Mouse (Mus musculus): ENCODE measurements around the gene Dtx3. TPM values are rescaled to one million over a fixed set of nuclear protein-coding genes. Genes with fewer than 3 reads are reported as not detected.
"Not testable (repeated sequence)": the region's sequence is repeated elsewhere in the genome, so short reads cannot be mapped to it uniquely, and the experiment has no call there.

Dtx3 gene
- total RNA-seq, 2 experiments from 2014 or later, result 20.0 to 27.3 TPM

DNA sequence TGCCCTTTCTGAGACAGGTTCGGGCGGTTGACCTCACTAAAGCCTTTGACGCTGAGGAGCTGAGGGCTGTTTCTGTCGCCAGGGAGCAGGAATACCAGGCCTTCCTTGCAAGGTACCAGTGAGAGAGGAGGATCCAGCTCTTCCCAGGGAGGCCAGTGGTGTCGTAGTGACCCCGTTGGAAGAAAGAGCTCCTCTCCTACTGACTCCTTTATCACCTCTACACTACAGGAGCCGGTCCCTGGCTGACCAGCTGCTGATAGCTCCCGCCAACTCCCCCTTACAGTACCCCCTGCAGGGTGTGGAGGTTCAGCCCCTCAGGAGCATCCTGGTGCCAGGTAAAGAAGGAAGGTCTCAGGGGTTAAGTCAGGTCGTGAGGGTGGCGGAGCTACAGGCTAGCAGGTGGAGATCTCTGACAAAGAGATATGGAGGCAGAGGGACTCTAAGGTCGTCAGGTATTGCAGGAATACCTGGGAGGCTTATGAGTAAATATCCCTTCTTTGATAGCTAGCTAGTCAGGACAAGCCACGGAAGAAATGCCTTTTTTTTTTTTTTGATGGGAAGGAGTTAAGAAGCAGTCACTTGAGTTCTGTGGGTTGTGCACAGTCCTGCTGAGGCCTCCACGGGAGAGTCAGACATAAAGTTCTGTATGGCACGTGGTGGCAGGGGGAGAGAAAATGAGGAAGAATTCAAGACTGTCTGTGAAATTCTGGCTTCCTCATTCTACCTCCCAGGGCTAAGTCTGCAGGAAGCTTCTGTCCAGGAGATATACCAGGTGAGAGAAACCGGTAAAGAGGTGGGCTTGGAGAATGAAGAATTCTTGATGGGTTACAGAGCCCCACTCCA, 28.5 kb downstream of the Dtx3 start:
- DNase-seq (ENCODE audit: low spot score), result no peak

DNA sequence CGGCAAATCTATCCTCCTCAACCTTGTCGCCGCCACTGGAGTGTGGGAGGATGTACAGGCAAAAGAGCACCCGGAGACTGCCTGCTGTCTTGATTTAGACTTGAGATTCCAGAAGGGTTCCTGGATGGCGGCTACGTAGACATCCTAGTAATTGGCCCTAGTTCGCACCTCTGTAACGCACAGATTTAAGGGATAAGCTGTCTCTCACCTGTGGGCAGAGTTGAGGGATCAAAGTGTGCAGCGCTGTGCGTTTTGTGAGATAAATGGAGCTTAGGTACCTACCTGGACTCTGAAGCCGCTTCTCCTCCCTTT, 29.2 kb downstream of the Dtx3 start:
- no peak for DNase-seq (ENCODE audit: low spot score)

DNA sequence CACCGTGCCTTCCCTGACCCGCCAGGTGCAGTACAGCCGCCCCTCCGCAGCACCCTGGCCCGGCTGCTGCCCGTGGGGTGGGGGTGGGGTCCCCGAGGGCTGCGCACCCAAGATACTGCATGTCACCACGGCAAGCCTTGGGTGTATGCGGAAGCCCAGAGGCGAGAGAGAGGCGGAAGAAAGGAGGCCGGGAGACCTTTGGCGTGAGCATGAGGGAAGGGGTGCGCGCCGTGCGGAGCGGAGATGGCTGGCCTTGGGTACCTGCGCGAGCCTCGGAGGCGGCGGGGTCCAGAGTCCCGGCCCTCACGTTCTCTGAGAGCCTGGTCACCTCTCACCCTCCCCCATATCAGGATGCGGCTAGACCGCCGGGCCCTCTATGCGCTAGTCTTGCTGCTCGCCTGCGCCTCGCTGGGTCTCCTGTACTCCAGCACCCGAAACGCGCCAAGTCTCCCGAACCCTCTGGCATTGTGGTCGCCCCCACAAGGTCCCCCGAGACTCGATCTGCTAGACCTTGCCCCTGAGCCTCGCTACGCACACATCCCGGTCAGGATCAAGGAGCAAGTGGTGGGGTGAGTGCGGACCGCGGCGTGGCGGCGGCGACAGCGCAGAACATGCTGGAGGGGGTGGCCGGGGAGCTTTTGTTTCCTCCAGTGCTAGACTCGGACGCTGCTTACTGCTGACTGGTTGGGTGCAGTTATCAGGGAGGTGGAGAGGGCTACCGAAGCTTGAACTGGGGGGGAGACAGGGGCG, 29.7 kb downstream of the Dtx3 start:
- DNase-seq (ENCODE audit: low spot score), result no peak

DNA sequence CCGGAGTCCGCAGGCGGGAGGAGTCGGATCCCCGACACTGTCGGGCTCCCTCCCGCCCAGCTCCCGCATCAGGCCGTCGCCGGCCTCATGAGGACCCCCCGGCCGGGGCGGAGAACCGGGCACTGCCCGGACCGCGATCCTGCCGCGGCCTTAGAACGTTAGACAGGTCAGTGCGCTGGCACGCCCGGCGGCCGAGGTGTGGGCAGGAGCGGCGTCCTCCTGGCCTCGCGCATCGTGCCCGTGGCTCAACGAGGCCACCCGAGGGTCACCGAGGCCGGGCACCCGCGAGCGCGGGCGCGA, 30.2 kb downstream of the Dtx3 start:
- no peak for DNase-seq (ENCODE audit: low spot score)

DNA sequence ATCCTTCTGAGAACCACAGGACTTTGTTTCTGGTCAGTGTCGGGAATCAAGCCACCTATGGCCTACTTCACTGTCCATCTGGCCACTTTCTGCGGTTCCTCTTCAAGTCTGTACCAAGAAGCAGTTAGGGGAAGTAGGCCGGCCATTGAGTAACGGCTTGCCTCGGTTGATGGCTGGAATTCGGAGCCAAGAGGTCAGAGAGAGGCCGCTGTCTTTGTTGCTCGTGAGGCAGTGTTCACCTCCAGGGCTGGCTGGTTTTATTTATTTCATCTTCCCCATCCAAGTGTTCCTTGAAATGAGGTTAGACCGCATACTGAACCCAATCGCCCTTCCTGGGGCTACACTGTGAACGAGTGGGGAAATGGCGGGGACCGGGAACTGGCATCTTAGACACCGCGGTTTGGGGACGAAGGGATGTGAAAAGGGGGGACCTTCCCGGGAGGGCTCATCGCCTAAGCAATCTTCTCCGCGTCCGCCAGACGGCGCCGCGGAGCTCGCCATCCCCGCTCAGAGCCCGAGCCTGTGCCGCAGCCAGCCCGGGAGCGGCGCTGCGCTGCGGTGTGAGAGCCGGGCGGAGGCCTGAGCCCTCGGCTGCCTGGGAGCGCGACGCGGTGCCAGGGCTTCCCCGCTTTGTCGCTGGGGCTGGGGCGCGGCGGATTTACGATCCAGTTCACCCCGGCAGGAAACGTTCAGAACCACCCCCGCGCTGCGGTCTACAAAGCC, 30.7 kb downstream of the Dtx3 start, which contains the start of gene B4galnt1:
Gene B4galnt1, plus strand, starts transcription at position 595 of the 723 bp plus-strand sequence.
- peak; percentile 59 for DNase-seq (ENCODE audit: low spot score)

DNA sequence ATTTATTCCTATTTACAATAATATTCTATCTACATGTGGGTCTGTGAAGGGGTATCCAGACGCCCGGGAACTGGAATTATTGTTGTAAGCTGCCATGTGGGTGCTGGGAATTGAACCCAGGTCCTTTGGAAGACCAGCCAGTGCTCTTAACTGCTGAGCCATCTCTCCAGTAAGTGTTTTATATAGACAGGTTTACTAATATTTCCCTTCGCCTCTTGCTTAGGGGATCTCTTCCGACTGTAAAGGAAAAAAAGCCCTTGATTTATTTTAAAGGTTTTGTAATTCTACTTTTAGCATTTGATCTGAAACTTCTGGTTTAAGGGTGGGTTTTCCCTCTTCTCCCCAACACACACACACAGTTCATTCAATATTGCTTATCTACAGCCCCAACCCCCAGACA, 31.3 kb downstream of the Dtx3 start:
- DNase-seq (ENCODE audit: low spot score), result no peak

DNA sequence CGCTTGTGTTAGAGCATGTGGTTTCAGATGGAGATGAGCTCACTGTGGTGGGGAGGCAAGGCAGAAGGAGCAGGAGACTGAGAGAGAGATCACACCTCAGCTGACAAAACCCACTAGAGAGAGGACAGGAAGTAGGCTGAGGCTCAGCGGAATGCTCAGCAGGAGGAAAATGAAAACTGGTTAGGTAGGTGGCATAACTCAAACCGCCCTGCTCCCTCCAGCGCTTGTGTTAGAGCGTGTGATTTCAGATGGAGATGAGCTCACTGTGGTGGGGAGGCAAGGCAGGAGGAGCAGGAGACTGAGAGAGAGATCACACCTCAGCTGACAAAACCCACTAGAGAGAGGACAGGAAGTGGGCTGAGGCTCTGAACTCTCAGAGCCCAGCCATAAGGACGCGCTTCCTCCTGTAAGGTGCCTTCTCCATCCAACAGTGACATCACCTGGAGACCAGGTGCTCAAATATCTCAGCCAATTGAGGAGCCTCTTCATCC, 32.7 kb downstream of the Dtx3 start:
- DNase-seq (ENCODE audit: low spot score), result not testable (repeated sequence)

DNA sequence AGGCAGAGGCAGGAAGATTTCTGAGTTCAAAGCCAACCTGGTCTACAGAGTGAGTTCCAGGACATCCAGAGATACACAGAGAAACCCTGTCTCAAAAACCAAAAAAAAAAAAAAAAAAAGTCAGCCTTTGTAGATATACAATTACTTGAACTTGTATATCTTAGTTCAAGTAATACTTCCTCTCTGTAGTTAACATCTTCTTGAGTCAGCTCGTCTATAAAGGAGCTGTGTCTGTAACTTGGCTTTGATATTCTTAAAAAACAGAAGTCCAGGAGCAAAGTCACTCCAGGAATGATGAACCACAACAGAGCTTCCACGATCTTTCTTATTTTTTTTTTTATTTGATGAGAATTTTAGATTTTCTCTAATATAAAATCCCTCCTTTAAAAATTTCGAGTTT, 34.8 kb downstream of the Dtx3 start:
- DNase-seq (ENCODE audit: low spot score), result no peak

DNA sequence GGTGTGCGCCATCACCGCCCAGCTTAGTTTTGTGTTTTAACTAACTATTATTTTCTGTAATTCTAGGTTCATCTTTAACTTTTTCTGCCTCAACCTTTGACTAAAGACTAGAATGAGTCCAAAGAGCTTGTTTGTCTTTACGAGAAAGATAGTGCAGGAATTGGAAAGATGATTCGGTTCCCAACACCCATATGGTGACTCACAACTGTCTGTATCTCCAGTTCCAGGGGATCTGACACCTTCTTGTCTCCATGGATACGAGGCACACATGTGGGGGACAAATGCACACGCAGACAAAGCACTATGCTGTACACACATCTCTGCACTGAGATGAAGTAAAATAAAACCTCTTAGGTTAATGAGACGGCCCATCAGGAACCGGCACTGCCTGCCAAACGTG, 35.4 kb downstream of the Dtx3 start:
- no peak for DNase-seq (ENCODE audit: low spot score)

DNA sequence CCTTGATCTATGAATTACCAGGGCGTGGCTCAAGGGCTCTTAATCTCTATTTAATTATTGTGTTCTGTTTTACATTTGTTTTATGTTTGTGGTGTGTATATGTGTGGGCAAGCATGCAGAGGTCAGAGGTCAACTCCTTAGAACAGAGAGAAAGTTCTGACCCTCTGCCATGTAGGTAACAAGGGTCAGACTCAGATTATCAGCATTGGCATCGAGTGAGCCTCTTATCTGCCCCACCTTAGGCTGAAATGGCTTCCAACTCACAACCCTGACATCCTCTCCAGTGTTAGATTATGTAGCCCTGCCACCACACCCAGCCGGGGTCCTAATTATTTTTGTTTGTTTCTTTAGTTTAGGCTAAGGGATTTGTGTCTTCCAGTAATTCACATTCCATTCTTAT, 37.1 kb downstream of the Dtx3 start:
- DNase-seq (ENCODE audit: low spot score), result no peak

DNA sequence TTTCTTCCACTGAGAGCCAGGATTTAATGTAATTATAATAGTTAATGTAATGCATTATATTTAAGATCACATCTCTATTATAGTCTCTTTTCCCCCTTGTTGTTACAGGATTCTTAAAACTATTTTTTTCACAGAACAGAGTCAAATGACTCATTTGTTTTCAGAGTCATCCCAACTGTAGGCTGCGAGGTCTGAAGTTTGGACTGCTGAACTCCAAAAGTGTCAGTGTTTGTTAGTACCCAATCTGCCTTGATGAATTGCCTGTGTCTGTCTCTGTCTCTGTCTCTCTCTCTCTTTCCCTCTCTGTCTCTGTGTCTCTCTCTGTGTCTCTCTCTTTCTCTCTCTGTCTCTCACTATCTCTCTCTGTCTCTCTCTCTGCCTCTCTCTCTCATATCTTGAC, 39.0 kb downstream of the Dtx3 start:
- no peak for DNase-seq (ENCODE audit: low spot score)

DNA sequence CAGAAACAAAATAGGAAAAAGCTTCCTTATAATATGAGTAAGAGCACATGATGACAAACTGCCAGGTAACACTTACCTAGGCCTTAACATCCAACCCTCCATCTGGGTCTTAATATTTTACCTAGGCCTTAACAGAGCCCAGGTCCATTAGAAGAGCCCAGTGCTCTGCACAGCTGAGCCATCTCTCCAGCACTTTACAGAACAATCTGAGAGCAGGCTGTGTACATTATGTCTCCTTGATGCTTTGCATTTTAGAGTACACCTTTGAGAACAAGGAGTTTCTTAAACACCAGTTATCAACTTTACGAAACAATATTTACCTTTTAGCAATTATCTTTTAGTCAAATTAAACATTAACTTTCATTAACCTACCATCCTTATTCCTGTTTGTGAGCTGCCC, 39.4 kb downstream of the Dtx3 start:
- no peak for DNase-seq (ENCODE audit: low spot score)

DNA sequence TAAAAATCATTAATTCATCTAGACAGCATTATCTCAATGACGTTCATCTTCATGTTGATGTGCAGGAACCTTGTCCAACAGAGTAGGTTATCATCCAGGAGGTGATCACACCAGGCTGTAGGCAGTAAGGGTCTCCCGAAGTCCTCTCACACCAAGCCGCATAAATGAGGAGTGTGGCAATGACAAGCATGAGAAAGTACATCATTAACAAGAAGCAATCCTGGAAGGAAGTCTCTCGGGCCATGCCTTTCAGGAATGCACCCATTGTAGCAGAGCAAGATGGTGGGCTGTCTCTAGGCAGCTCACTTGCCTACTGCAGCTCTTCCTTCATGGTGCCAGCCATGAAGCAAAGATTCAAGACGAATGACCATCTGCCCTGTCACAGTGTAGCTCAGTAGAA, 40.9 kb downstream of the Dtx3 start:
- DNase-seq (ENCODE audit: low spot score), result no peak

DNA sequence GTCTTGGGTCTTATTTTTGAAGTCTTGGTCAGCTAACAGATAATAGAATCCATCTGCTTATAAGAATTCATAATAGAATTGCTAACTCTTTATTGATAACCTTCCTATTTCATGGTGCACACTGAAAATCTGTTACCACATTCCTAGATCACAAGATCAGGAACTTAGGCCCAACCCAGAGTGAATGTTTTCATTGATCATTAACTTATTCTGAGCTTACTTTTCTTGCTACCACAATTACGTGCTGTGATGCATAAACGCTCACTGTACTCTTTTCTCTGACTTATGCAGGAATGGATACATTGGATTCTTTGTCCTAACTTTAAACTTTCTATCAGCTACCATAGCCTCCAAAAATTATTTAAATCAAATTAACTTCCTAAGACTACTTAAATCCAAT, 41.3 kb downstream of the Dtx3 start:
- DNase-seq (ENCODE audit: low spot score), result no peak

DNA sequence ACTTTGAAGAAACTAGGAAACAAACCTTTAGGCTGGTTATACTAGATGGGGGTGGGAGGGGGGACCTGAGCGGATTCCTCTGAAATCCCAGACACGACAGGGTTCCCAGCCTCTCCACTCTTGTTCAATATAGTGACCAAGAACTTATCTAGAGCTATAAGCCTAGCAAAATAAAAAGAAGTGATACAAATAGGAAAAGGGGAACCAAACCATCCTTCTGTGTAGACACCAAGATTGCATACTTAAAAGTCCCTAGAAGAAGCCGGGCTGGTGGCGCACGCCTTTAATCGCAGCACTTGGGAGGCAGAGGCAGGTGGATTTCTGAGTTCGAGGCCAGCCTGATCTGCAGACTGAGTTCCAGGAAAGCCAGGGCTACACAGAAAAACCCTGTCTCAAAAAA, 42.2 kb downstream of the Dtx3 start:
- no peak for DNase-seq (ENCODE audit: low spot score)

DNA sequence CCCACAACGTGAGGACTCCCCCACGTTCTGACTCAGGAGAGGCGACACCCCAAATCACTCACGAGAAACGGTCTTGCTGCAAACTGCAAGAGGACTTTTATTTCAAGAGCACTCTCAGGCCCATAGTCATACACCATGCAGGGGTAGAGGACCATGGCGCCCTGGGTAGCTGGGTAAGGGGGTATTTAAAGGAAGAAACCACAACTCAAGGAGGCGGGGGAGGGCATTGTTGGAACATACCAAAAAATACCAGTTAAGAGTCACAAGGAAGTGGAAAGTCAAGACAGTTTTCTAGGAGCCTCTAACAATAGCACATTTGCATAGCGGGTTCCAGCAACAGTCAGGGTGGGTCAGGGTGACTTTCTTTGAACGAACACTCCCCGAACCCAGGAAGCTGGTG, 43.0 kb downstream of the Dtx3 start:
- not testable (repeated sequence) for DNase-seq (ENCODE audit: low spot score)

DNA sequence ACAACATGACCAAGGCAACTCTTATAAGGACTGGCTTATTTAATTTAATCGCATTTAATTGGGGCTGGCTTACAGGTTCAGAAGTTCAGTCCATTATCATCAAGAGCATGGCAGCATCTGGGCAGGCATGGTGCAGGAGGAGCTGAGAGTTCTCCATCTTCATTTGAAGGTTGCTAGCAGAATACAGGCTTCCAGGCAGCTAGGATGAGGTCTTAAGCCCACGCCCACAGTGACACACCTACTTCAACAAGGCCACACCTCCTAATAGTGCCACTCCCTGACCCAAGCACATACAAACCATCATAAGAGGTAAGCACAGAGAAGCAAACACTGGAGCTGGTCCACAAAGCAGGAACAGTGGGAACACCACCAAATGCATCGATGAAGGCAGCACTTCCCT, 44.3 kb downstream of the Dtx3 start:
- not testable (repeated sequence) for DNase-seq (ENCODE audit: low spot score)

DNA sequence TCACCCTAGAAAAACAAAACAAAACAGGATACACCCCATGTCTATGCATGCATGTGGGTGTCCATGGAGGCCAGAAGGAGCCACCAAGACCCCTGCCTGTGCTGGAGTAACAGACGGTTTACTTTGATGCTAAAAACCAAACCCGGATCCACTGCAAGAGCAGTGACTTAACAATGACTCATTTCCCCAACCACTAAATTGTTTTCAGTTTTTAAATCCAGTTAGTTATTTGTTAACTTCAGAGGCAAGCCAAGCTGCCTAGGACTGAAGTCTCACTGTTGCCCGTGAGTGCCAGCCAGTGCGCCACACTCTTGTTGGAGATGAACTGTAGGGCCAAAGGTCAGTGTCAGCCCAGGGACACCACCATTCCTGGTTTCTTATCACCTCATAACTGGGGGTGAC, 45.1 kb downstream of the Dtx3 start:
- no peak for DNase-seq (ENCODE audit: low spot score)

DNA sequence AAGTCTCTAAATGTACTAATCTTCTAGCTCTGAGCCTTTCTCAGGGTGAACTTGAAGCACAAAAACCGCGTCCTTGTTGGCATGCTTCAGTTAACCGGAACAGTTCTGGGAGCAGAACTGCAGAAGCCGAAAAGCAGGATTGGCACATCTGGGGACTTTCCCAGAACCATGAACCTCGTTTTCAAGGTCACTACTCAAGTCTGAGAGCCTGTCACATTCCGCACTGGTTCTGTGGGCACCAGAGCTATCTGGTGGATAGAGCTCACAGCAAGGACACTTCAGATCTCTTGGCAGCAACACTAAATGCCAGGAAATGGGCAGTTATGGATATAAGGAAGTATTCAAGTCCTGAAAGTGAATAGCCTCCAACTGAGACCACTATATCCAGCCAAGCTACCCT, 48.4 kb downstream of the Dtx3 start:
- DNase-seq (ENCODE audit: low spot score), result no peak

DNA sequence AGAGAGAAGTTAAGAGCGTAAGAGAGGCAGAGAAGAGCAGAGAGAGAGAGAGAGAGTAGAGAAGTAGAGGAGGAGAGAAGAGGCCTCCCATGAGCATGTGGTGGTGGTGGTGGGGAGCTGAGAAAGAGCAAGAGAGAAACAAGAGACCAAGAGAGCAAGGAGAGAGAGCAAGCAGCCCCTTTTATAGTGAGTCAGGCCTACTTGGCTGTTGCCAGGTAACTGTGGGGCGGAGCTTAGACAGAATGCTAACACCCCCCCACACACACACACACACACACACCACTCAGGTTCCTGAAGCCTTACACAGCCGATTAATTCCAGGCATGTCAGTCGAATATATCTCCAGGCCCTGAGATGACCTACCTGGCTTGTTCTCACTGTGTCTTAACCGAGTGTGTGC, 50.2 kb downstream of the Dtx3 start:
- DNase-seq (ENCODE audit: low spot score), result no peak

DNA sequence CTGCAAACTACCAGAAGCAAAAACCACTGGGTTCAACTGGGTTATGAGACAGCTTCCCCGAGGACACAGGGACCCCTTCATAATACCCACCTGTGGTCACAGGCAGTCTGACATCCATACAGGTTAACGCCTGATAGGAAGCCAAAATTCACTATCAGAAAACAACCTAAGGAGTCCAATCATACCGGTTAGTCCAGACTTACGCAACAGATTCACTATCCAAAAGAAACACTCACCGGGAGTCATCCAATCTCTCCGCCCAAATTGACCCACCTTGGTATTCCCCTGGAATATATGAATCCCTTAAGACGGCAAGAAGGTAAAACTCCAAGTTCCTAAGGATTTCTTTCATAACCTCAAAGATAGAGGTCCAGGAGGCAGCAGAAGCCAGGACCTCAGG, 51.0 kb downstream of the Dtx3 start:
- DNase-seq (ENCODE audit: low spot score), result no peak

DNA sequence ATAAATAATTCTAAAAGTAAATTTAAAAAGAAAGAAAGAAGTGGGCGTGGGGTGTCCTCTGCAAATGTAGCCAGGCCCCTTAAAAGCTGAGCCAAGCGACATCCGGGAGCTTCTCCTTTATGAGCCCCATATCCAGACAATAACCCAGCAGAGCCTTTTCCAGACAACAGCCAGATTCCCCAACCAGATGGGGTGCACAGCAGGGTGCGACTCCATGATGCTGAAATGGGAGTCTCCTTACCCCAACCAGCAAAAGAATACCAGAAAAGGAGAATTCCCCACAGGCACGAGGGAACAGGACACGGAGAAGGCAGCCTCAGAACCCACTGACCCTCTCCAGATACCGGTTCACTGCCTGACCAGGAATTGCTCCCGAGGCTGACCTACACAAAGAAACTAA, 52.3 kb downstream of the Dtx3 start:
- DNase-seq (ENCODE audit: low spot score), result no peak

DNA sequence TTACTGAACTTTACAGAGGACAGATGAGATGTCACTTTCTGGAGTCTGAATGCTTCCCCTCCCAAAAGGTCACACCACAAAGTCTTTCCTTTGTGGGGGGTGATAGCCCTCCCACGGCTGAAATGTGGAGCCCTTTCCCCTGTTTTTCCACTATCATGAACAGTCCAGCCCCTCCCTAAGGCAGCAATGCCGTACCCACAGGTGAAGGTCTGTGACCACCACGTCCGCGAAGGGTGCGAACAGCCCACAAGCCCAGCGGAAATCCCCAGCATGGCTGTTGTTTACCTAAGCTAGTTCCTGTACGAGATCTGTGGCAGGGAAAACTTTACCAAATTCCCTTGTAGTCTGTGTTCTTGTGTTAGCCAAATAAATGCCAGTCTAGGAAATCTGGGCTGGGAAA, 54.0 kb downstream of the Dtx3 start:
- DNase-seq (ENCODE audit: low spot score), result no peak

Data from gastrocnemius, adult 18-20 months (tissue).